Mouse (Mus musculus) adrenal gland, postnatal 14 days (tissue): ENCODE results near the gene Ppl. TPM values are rescaled to one million over a fixed set of nuclear protein-coding genes. Genes with fewer than 3 reads are reported as not detected.
A peak's percentile ranks its signal among the peaks of the same experiment; 100 is the strongest.

Experiments used
- DNase-seq: peaks from one replicate; pipeline ENCODE4 v3.0.0; 2021; ENCODE audit warnings: mixed read lengths
- long read RNA-seq, 2 experiments: library from polyadenylated mRNA; stranded (forward); transcript quantifications; one replicate each; pipeline ENCODE4 v2.0.0; 2021
- total RNA-seq: library from RNA; stranded (reverse); gene quantifications from 2 replicates; pipeline ENCODE4 v1.2.3, GENCODE M21; 2021

Ppl gene
- total RNA-seq, result 2.7 TPM in 2 replicates
- long read RNA-seq, experiment 1, result 0 reads
- long read RNA-seq, experiment 2, partial matches to known transcripts, result 1 of 2 reads
- long read RNA-seq, experiment 2, other reads (novel, unspliced or antisense), result 1 of 2 reads

DNA sequence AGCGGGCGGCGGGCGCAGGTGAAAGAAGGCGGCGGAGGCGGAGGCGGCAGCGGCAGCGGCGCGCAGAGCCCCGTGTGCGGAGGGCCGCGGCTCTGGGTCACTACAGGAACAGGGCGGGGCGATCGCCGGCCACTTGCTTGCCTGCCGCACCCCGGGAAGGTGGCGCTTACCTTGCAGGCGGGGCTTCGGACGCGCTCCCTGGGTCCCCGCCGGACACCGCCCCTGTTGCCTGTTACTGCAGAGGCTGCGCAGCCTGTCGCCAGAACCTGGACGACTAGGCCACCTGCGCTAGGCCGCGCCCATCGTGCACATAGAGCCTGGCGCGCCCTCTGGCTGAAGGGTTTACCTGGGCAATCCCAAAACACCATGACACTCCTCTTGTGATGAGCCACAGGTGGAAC is at the start of gene Ppl:
Ppl (minus strand) TSS at position 21 of the 401 bp plus-strand sequence.
- peak; percentile 65 for DNase-seq

DNA sequence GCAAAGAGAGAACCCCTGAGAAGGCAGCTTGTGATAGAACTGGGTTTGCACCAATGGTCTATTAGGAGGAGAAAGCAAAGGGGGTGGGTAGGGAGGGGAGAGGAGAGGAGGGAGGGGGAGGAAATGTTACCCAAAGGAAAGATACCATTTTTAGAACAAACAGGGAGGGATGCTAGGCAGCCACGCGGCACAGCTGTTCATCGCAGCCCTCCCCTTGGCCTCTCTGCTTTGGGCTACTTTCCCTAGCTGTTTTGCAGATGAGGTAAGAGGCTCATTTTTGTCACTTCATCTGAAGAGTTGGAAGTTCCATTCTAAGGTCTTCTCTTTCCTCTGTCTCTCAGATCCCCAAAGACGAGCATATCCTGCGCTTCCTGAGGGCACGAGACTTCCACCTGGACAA is 40.4 kb upstream of the Ppl start:
- DNase-seq, result no peak

DNA sequence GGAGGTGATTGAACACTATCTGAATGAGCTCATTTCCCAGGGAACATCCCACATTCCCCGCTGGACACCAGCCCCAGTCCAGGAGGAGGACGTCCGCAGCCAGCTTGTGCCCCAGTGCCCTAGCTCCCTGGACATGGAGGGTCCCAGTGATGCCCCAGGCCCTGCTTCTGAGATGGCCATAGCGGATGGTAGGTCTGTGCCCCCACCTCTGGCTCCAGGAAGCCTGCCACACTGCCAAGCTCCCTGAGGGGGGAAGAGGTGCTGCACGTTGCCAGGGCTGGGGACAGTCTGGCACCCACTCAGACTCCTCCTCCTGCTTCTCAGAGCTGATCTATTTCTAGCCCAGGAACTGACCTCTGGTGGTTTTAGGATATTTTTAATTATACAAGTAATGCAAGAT is 36.6 kb upstream of the Ppl start:
- DNase-seq, result peak; percentile 40

DNA sequence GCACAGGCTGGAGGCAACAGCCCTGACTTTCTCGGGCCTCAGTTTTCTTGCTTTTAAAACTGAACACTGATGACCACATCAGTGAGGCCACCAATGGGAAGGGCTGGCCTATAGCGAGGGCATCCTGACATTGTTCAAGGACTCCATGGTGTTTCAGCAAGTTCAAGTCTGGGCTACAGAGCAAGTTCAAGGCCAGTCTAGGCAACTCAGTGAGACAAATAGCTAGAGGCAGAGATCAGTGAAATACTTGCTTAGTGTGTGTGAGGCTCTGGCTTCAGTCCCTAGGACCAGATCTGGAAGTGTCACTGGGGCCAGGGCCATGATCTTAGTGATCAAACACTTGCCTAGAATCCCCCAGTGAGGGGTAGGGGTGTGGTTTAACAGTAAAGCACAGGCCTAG is 35.8 kb upstream of the Ppl start:
- DNase-seq, result peak; percentile 19

DNA sequence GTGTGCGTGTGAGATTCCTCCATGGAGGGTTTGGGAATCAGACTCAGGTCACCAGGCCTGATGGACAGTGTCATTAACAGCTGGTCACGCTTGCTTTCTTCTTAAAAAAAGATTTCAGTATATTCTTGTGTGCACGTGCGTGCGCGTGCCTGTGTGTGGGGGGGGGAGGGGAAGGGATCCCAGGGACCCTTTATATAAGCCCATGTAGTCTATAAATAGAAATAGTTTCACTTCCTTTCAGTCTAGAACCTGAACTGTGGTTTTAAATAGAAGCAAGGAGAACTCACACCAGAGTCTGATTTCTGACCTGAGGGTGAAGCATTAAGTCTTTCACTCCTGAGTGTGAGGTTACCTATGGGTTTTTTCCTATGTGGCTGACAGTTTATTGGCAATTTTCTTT is 32.1 kb upstream of the Ppl start:
- DNase-seq, result no peak

DNA sequence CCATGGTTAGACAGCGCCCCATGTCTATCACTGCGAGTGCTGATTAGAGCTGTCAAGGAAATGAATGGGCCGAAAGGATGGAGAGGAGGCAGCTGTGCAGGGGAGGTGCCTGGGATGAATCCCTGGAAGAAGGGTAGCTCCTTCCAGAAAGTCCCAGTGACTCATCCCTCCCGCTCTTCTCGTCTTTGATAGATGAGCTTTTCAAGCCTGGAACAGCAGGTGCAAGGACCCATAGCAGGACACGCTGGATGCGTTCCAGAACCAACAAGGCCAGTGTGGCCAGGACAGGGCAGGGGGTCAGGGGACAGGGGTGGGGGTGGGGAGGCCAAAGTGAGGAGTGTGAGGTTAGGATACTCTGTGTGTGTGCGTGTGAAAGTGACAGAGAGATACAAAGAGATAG is 27.0 kb upstream of the Ppl start:
- DNase-seq, result peak; percentile 27

DNA sequence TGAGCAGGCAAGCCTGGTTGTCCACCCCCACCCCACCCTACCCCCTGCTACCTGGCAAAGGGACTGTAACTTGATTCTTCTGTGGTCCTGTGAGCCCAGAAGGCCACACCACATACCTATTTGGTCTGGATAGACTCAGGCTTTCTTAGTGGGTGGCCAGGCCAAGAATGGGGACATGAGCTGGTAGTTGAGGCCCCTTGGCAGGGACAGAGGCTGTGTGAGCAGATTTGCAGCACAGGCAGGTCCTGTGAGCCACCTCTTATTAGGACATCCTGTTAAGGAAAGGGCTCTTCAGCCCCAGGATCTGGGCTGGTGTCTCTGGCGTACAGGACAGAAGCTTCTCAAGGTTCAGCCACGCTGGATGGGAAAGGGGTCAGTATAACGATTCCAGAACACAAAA is 24.9 kb upstream of the Ppl start:
- no peak for DNase-seq

DNA sequence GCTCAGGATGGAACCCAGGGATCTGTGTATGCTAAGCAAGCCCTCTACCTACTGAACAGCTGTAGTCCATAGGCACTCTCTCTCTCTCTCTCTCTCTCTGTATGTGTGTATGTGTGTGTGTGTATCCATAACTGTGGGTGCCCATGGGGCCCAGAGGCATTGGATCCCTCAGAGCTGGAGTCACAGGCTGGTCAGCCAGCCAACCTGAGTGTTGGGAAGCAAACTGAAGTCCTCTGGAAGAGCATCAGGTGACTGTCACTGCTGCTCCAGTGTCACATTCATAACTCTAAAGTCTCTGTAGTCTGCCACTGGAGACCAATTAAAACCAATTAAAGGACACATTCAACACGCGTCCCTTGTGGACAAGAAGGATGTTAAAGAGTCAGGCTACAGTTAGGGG is 24.3 kb upstream of the Ppl start:
- DNase-seq, result no peak

DNA sequence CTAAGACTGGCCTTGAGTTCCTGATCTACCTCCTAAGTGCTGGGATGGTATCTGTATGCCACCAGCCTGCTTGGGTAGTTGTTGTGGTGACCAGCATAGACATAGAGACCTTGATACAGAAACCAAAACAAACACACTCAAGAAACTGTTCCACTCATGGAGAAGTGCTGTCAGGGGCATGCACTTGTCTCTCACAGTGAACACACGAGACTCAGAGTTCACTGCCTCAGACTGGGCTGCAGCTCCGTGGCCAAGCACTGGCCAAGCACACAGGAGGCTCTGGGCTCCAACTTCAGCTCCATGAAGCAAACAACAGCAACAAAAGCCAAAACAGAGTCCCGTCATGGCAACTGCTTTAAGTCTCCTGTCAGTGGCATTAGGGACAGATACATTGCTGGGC is 22.8 kb upstream of the Ppl start:
- no peak for DNase-seq

DNA sequence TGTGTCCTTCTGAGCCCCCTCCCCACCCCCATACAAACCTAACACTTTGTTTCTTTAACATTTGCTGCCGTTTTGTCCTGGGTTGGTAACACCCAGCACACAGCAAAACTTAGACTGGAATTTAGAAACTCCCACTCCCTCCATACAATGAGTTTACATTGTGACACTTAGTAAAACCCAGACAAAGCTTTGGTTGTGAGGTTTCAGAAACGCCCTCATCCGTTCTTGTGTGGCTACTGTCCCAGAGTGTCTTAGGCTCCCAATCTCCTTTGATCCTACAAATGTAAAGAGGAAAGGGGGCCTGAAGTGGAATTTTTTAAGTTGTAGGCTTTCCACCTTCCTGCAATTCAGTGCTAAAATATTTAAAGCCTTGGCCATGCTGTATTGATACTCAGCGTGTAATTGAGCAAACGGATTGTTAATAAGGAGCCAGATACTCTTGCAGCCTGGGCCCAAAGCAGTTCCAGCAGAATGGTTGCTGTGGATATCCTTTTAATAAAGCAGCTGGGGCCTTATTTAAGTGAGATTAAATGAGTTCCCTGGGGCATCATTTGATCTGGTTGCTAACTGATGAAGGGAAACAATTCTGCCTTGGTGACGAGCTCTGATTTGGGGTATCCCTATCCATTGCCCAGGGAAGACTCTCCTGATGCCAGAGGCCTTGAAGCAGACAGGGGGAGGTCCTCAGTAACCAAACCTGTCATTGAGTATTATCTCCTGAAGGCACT is 21.2 kb upstream of the Ppl start:
- DNase-seq, result no peak

DNA sequence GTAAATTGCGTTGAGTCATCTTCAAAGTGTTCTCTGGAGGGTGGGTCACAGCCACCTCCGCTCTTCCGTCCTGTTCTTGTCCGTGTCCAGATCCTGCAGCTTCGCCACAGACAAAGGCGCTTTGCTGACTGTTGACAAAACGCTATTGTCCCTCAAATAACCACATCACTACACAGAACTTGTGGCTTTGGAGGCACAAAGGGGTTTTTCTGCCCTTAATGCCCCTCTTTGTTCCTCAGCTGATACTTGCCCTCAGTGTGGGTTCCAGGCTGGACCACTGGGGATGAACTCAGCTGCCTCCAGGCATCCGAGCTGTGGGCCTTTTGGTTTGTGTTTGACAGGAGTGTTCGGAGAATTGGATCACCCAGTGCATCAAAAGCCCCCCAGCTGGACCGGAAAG is 18.3 kb upstream of the Ppl start:
- no peak for DNase-seq

DNA sequence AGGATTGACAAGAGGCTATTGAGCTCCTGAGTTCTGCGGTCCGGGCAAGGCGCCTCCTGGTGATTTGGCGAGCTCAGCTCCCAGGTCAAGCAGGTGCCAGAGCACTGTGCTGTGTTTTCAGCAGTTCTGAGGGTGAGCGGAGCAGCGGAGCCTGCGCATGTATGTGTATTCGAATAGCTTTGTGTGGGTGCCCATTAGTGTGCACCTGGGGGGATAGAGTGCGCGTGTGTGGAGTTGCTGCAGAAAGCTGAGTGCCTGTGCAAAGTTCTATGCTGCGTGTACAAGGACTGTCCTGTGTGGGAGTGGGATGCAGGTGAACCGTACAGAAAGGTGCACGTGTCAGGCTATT is 14.8 kb upstream of the Ppl start, which contains the start of gene Sec14l5:
Sec14l5 (plus strand) TSS at position 73 of the 349 bp plus-strand sequence.
- no peak for DNase-seq

DNA sequence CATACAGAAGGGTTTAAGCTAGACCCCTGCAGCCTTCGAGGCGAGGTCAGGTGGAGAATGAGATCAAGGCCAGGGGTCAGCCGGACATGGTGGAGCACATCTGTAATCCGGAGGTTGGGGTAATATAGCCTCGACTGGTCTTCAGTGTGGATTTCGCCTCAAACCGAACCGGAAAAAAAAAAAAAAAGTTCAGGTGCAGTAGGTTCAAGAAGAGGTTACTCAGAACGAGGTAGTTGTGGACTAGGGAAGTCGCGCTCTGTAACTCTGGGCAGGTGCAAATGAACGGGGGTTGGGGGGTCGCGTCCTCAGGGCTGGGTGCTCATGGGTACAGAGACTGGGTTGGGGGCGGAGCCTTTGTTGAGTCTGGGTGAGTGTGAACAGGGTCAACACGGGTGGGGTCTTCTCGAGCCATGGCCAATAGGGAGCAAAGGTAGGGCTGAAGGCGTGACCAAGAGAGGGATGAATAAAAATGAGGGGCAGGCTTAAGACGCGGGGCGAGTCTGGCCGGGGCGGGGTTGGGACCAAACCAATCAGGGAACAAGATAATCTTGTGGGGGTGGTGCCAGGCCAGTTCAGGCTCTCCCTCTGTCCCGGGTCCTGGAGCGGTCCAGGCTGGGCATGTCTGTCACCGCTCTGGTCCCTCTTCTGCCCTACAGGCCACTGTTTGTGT is 14.3 kb upstream of the Ppl start:
- DNase-seq, result peak; percentile 87

DNA sequence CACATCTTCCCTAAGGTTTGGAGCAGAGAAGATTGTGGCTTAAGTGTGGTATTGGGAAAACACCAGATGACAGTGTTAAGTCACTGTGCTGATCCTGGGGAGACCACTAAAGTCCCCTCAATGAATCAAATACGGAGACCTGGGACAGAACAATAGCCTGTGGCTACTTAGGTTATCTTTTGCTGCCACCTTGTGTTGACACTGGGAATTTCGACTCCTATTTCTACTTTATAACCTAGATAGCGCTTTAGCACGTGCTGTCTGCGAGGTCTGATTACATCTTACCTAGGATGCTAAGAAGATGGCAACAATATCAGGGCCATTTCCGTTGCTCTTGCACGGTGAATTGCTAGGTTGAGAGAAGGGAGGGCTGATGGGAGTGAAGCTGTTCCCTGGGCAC is 13.3 kb upstream of the Ppl start:
- DNase-seq, result peak; percentile 80

DNA sequence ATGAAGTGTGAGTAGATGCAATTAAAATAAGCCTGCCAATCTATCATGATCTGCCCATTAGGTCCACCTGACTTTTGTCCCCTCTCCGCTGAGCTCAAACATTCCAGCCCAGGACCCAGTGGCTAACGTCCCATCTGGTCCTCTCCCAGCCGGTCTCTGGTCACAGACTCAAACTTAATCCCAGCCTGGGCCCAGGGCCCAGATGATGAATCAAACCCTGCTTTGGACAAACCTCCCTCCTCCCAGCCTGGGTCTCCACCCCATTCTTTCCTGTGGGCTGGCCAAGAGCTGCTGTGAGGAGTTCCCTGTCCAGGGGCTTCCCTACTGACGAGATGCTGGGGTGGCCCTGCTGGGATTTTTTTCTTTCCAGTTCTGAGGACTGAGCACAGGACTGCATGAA is 7.5 kb upstream of the Ppl start:
- DNase-seq, result peak; percentile 70

DNA sequence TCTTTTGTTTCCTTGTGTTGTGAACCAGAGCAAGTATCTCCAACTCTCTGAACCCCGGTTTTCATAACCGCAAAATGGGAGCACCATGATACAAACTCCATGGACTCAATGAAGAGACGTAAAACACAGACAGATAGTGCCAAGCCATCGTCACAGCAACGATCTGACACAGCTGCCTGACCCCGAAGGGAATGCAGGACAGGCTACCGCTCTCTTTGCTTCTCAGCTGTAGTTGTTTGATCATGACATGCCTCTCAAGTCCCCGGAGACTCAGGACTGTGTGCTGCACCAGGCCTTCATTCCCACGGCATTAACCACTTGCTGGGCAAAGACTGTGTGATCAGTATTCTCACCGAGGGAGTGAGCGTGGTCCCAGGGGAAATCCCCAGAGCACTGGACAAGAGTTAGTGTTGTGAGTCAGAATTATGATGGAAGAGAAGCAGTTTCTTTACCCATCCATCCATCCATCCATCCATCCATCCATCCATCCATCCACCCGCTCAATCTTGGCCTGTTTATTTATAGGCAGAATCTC is 4.9 kb upstream of the Ppl start:
- DNase-seq, result no peak

DNA sequence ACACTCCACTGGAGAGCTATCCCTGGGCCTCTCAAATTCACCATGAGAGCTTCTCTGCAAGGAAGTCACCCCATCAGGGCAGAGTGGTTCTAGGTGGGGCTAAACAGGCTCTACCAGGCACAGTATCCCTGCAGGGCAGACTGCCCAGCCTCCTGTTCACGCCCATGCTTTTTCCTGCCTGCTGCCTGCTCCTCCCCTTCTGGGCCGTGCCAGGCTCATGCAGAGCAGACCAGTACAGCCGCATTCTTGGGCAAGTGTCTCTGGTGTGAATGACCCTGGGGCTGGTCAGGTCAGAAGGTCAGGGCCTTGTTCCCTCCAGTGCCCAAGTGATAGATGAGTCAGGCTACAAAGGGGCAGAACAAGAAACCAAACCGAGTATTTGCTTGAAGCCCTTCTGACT is 4.3 kb upstream of the Ppl start:
- peak; percentile 86 for DNase-seq

DNA sequence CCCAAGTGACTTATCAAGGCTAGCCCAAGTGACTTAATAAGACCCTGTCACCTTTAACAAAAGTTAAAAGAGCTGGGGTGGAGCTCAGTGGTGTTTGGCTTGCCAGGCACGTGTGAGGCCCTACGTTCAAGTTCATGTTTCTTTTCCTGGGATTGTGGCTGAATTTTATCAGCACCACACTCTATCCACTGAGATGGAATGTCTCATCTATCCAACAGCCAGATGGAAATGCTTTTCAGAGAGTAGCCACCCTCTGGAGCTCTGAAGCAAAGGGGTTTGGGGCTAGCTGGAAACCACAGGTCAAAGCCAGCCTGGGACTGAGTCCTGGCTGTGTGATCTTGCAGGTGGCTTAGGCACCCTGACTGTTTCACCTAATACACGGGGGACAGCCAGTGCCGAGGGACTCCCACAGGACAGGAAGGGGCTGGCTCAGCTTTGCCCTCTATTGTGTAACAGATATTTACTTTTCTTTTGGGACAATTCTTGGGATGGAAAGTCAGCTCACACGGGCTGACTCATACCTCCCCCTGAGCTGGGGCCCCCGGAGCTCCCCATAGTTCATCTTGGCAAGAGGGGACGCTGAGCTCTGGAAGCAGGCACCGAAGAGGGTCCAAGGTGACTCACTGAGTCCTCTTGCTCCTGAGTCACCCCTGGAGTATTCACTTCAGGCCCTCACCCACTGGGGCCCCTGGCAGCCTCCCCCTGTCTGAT is 3.5 kb upstream of the Ppl start:
- peak; percentile 36 for DNase-seq

DNA sequence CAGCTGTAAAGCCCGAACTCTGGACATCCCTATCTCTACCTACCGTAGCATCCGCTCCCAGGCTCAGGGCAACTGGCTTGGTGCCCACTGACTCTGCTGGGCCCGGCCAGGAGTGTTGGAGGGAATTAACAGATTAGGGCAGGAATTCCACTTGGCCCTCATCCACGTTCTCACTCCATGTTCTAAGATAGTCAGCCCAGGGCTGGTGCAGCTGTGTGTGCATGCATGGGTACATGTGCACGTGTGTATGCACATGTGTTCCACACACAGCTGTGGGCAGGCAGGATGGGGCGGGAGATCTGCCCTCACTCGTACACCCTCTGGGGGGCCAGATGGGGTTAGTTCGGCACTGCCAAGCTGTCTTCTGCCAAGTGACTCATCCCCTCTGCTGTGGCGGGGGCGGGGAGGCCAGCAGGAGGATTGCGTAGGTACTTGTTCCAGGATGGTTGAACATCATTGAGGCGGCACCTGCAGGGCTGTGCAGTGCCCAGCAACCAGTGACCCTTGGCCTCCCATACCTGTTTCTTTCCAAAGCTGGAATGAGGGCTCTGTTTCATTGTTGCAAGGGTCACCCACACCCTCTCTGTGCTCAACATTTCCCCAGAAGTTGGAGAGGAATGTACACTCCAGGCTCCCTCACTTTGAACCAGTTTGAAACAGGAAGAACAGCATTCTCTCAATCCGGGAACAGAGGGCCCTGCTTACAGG is 2.6 kb upstream of the Ppl start:
- DNase-seq, result peak; percentile 84

DNA sequence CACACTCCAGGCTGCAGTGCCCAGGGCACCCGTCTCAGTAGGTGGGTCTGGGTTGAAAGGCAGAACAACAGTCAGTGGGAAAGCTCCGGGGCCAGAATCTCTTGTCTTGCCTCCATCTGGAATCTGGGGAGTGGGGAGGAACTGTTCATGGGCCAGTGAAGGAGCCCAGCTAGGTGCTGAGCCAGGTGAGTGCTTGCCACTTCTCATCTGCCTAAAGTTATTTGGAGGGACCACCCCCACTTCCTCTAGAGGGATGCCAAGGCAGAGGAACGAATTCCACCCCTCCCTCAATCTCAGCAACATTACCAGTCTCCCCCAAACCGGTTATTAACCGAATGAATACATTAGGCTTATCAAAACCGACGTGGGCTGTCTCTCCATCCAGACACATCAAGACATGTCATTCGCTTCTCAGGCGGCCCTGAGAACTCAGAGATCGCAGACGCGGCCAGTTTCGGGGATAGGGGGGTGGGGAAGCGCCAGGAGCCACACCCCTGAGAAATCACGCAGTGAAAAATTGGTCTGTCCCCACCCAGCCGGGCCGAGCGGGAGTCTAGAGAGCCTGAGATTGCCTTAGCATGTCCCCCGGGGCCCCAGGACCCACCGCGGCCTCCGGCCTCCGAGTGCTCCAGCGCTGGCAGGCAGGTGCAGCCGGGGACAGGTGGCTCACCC is 834 bp downstream of the Ppl start:
- DNase-seq, result no peak

DNA sequence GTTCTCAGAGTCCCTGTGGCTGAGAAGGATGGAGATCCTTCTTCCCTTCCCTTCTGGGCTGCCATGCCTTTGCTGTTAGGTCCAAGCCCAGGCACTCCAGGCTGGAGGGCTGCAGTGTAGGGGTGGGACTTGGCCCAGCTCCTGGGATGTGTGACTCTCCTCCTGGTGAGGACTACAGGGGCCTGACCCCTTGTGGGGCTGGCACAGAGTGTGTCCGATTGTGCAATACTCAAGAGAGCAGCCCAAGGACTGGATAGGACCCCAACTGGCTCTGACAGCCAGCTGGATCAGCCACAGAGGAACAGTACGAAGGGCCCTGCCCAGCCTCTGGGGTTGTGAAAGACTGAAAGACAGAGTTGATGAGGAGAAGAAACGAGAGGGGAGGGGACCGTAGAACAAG is 1.5 kb downstream of the Ppl start:
- peak; percentile 69 for DNase-seq

DNA sequence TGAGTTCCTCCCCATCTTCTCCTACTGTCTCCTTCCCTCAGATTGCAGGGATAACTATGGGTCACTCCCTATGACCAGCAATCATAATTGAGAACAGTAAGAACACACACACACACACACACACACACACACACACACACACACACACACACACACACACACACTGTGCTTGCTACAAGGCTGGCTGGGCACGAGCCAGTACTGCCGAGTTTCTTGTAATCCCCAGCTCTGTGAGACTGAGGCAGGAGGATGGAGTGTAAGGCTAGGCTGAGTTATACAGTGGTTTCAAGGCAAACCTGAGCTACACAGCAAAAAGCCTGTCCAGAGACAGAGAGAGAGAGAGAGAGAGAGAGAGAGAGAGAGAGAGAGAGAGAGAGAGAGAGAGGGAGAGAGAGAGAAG is 2.0 kb downstream of the Ppl start:
- no peak for DNase-seq
